Mouse (Mus musculus) urinary bladder, adult 18-20 months (tissue): ENCODE measurements around the gene Ube2h.
"Not testable (repeated sequence)": the region's sequence is repeated elsewhere in the genome, so short reads cannot be mapped to it uniquely, and the experiment has no call there.

Experiments used
- DNase-seq, 2 experiments: peaks; one replicate each; pipeline ENCODE4 v3.0.0; 2022; ENCODE audit warnings: low spot score in 2 of 2, mixed read lengths in 2 of 2

The Ube2h gene

GRCm38 (mm10) chr6:30304399-30304917 lies at the start of gene Ube2h:
Gene Ube2h, minus strand, starts transcription at chr6:30304539.
- DNase-seq: peak; percentile 100

- no peak for DNase-seq
These were observed 49.3 kb upstream of the Ube2h start for GRCm38 (mm10) chr6:30353661-30354060.

- DNase-seq: no peak
These were observed 48.4 kb upstream of the Ube2h start for GRCm38 (mm10) chr6:30352762-30353161.

GRCm38 (mm10) chr6:30351290-30351689 lies 47.0 kb upstream of the Ube2h start:
- DNase-seq: no peak

GRCm38 (mm10) chr6:30347288-30347801 lies 43.0 kb upstream of the Ube2h start:
- DNase-seq: no peak

- no peak for DNase-seq
These were observed 42.4 kb upstream of the Ube2h start for GRCm38 (mm10) chr6:30346737-30347136.

- no peak for DNase-seq
These were observed 39.7 kb upstream of the Ube2h start for GRCm38 (mm10) chr6:30344032-30344431.

GRCm38 (mm10) chr6:30340231-30340873 lies 36.0 kb upstream of the Ube2h start:
- no peak for DNase-seq

GRCm38 (mm10) chr6:30336912-30337311 lies 32.6 kb upstream of the Ube2h start:
- peak in 1 of 2 experiments; percentile 27 for DNase-seq

- no peak for DNase-seq
These were observed 27.9 kb upstream of the Ube2h start for GRCm38 (mm10) chr6:30332262-30332661.

GRCm38 (mm10) chr6:30330706-30331105 lies 26.4 kb upstream of the Ube2h start:
- no peak for DNase-seq

- no peak for DNase-seq
These were observed 21.7 kb upstream of the Ube2h start for GRCm38 (mm10) chr6:30325932-30326501.

- no peak for DNase-seq
These were observed 16.7 kb upstream of the Ube2h start for GRCm38 (mm10) chr6:30321002-30321401.

- DNase-seq: no peak
These were observed 14.9 kb upstream of the Ube2h start for GRCm38 (mm10) chr6:30319216-30319615.

- DNase-seq: no peak
These were observed 7.7 kb upstream of the Ube2h start for GRCm38 (mm10) chr6:30312006-30312405.

- no peak for DNase-seq
These were observed 4.4 kb upstream of the Ube2h start for GRCm38 (mm10) chr6:30308751-30309150.

- DNase-seq: peak; percentile 64 to 91
These were observed 3.4 kb upstream of the Ube2h start for GRCm38 (mm10) chr6:30307691-30308090.

GRCm38 (mm10) chr6:30303771-30304398 lies 454 bp downstream of the Ube2h start:
- DNase-seq: not testable (repeated sequence)

- peak in 1 of 2 experiments; percentile 30 for DNase-seq
These were observed 1.3 kb downstream of the Ube2h start for GRCm38 (mm10) chr6:30302781-30303631.

GRCm38 (mm10) chr6:30302156-30302555 lies 2.2 kb downstream of the Ube2h start:
- DNase-seq: no peak

GRCm38 (mm10) chr6:30300901-30301300 lies 3.4 kb downstream of the Ube2h start:
- peak in 1 of 2 experiments; percentile 23 for DNase-seq

GRCm38 (mm10) chr6:30300372-30300771 lies 4.0 kb downstream of the Ube2h start:
- peak; percentile 70 to 89 for DNase-seq
